Mouse (Mus musculus) yolk sac, embryonic 10.5 days (tissue): ENCODE measurements at regions not wholly inside any gene's neighbourhood (a gene's known extent, or its start where the extent isn't known, plus 50 kb on each side); places are given as distances from the start of the nearest gene placed in this dataset.
A peak's percentile ranks its signal among the peaks of the same experiment; 100 is the strongest.

ENCODE experiments used
- DNase-seq: peaks from one replicate; pipeline ENCODE4 v3.0.0-alpha.2; 2017; ENCODE audit warnings: low spot score

DNA sequence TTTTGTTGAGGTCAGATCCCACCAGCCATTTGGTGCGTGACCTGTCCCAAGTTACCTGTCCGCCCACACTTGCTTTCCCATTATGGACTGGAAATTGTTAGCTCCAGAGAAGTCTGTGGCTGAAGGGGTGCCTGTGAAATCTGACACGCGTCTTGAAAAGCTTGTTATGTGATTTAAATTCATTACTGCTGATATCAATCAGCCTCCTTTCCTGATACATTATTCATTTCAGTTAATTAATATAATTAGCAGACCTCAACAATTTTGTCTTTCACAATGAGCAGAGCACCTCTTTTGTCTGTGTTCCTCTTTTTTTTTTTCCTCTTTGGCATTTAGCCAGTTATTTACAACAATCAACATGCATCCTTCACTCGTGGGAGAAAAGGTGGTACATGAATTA, 58.6 kb upstream of the Grip1 start:
- DNase-seq: no peak

DNA sequence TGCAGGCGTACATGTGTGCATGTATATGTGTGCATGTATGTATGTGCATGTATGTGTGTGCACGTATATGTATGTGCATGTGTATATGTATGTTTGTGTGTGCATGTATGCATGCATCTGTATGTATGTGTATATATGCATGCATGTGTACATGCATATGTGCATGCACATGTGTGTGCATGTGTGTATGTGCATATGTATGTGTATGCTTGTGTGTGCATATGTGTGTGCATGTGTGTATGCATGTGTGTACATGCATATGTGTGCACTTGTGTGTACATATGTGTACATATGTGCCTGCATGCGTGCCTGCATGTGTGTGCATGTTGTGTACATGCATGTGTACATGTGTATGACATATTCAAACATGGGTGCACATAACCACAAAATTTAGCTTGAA, 65.7 kb upstream of the Grip1 start:
- no peak for DNase-seq

DNA sequence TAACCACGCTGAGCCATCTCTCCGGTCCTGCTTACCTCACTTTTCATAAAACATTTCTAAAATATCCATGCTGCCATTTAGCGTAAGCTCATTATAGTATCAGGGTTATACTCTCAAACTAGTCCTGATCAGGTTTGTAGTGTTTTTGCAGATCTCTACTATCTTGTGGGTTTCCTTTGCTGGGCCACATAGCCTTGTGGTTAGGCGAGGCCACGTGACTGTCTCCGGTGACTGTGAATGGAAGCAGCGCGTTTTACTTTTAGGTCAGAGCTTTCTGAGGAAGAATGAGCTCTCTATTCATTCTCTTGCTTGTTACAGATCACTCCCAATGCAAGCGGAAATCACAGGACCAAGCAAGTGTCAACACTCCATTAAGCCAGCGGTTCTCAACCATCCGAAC, 71.4 kb upstream of the Grip1 start:
- no peak for DNase-seq

DNA sequence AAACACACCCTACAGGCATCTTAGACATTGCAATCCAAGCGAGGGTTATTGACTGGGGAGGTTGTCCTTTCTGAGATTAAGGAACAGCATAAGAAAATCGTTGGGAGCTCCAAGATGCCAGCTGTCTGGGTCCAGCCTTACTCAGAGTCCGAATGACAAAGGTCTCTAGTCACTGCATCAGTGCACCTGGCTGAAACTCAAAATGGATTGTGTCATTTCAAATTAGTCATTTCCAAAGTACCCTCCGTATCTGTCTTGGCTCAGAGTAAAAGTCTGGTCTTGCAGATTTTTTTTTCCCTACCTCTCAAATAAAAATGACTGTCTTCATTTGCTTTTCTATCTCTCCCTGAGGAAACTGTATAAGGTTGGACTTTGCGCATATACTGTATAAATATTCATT, 85.1 kb upstream of the Grip1 start:
- DNase-seq: no peak

DNA sequence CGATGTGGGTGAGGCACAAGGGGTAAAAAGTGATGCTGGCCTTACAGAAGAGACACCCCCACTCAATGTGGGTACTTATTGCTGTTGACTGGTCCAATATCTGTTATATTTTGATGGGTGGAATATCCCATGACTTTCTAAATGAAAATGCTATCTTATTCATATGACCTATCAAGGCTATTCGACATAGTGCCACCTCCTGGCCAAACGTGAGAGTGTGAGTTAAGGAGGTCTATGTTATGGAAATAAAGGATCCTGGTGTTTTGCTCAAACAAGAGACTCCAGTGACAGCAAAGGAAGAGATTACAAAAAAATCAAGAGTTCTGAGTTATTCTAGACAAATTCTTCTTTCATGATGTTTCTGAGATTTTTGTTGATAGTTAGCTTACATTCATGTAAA, 90.0 kb upstream of the Grip1 start:
- DNase-seq: no peak

DNA sequence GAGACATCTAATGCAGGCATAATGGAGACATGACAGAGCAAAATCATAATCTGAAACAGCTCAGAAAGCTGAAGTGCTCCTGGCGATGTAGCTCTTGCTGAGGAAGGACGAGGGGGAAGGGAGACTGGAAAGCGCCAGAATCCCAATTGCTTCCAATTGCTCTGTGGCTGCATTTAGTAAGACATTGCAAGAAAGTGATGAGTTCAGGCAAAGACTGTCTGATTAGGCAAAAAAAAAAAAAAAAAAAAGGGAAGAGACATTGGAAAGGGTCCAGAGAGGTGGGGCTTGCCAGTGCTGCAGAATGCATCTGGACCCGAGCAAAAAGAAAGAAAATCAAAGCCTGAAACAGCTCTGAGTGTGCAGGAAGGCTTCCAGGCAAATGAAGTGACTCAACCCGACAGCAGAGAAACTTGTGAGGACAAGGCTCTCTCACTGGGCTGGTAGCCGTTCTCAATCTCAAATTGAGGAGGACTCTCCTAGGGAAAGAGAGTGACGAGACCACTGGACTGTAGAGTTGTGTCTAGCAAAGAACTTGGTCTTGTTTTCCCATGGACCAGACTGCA, 94.8 kb upstream of the Grip1 start:
- no peak for DNase-seq

DNA sequence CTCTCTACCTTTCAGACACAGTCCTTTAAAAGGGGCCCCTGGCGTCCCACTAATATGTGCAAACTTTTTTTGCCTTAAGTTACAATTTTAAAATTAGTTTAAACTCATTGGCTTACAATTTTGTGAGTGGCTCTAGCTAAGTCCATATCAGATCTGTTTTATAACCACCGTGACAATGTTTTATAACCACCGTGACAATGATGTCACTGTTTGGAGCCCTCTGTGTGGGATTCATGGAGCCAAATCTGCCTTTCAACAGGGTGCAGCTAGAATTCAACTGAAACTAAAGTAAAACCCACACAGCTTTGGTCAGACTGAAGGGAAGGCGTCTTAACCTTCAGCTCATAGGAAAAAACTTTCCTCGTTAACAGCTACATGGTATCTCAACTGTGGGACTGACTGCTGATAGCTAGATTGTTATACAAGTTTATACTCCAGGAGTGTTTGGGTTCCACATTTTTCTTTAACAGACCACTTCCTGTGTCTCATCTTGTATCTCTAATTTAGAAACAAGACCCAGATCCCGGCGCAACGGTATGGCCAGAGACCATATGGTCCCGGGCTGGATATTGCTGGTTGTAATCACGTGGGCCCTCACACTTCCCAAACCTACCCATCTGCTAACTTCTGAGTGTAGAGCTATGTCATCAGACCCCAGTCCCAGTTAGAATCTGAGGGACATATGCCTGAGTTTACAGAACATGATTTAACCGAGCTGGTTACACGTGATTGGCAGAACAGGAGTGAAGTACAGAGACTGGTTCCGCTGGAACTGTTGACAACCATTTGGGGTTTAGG, 102.7 kb upstream of the Cand1 start:
- no peak for DNase-seq

DNA sequence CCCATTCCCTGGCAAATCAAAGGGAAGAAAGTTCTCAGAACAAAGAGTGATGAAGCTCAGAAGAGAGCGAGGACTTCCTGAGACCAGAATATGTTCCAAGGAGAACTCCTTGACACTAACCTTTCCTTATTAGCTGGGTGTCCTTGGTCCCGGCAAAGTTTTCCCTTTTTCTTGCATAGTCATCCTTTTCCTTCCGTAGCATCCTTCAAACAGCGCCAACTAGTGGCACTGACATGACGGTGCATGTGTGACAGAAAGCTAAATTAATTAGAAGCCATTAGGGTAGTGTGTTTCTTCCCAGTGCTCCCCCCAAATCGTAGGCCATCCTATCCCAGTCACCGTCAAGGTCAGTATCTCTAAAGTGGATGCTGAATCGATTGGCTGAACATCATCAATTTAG, 100.5 kb upstream of the Cand1 start:
- no peak for DNase-seq

DNA sequence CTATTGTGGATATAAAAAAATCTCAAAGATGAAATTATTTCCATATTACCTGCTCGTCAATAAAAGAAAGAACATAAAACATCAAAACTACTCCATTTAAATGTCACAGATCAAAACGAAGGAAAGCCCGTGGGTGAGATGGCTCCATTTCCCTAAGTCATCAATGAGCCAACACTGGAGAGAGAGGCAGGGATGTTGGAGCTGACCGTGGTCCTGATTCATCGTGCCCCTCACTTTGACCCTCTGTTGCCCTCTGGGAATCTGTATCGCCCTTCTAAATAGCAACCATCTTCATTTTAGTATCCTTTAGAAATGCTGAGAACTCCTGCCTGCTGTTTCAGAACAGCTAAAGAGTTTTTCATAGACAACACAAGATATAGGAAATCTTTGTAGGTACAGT, 87.1 kb upstream of the Cand1 start:
- DNase-seq: peak; percentile 5

DNA sequence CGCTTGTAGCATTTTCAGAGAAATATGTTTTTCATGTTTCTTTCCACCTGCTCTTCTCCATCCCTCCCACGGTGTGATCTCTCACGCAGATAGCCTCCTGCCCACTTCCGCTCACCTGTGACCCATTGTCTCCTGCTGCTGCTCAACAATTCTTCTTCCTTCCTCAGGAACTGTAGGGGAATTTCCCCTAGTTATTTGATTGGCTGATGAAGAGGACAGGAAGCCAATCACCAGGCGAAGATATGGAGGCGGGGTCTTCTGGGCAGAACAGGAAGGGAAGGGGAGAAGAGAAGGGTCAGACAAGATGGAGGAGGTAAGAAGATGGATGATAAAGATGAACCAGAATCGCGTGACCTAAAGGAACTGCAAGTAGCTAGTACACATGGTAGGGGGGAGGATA, 80.1 kb upstream of the Cand1 start:
- DNase-seq: no peak

DNA sequence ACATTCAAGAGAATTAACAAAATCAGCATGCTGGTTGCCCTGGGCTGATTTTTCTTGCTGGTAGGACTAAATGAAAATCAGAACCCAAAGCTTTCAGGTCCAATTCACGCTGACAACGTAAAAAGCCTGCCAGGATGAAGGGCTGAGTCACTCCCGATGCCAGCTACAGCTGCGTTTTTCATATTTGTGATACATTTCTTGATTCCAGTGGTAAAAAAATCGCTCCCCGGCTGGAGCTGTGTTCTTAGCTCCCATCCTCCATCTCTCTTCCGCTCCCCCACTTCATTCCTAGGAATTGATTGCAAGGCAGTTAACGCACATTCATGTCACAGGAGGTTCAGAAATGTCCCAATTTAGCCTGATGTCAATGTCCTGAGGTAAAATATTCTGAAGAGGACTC, 78.6 kb upstream of the Cand1 start:
- DNase-seq: no peak

DNA sequence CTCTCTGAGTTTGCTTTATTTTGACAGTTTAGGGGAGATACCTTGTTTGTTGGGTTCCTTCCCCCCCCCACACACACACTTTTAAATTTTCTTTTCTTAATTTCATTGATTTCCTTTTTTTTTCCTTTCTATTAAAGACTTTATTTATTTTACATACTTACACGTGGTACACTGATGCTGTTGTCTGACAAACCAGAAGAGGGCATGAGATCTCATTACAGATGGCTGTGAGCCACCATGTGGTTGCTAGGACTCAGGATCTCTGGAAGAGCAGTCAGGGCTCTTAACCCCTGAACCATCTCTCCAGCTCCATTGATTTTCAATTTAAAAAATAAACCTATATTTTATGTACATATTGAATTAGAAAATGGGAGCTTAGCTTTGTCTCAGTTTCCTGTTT, 71.7 kb upstream of the Cand1 start:
- DNase-seq: no peak

DNA sequence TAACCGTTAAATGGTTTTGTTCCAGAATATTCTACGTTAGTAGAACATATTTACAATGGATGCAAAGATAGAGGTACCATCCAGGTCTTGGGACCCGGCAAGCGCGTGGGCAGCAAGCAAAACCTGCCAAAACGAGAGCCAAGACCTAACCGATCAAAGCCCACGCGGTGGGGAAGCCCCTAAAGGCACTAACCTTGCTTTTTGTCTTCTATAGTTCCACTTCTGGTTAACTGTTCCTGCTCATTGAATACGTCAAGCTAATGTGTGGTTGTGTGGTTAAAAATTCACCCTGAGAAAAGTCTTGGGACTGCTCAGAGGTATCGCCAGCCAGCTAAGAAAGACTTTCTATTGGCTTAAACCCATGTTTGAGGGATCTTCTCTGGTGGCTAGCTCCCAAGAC, 55.9 kb upstream of the Cand1 start:
- DNase-seq: no peak

DNA sequence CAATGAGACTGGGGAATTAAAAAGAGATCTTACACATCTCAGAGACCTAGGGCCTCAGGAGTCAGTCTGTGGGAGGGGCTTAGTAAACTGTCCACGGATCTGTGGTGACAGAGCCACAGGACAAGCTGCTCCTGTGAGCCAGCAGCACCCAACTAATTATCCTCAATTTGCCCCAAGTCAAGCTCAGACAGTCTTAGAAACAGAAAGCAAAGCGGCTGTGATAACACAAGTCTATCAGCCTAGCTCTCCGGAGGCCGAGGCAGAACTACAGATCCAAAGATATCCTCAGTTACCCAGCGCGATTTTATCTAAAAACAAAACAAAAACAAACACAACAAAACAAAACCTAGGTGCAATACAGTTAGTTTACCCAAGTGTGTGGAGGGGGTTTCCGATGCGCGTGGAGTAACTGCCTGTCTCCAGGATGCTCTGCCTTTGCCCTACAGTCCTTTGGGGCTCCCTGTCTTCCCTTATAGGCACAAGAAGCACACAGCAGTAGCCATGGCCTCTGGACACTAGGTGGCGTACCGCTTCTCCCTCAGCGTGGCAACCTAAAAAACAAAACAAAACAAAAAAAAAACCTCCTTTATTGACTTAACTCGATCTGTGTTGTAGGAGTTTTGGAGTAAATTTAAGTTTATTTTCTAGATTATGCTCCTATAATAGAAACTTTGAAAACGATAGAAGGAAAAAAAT, 54.7 kb upstream of the Cand1 start:
- no peak for DNase-seq

DNA sequence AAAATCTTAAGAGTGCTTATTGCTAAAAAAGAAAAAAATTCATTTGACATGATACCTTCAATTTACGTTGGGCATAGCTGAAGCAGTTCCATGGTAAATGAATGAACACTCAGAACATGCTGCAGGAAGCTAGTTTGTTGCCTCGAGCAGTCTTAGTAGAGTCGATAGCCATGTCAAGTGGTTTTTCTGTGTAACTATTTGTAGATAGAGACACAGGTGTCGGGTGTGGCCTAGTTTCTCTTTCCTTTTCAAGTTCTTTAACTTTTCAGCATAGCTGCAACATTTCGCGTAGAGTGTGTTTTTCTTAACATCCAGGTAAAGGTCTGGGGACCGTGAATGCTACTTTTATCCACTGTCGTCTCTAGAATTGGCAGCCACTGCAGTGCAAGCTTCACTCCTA, 53.5 kb upstream of the Cand1 start:
- DNase-seq: no peak
